Mouse (Mus musculus): ENCODE results near the gene Tmeff2.

Tmeff2 gene

GRCm38 (mm10) chr1:51104698-51105097, 204.3 kb downstream of the Tmeff2 start:
- no peak for DNase-seq (ENCODE audit: low spot score in 2 of 2)

- DNase-seq (ENCODE audit: low spot score in 2 of 2), result no peak
Measured at GRCm38 (mm10) chr1:51106401-51106920, 206.0 kb downstream of the Tmeff2 start.

GRCm38 (mm10) chr1:51107299-51107698, 206.9 kb downstream of the Tmeff2 start:
- no peak for DNase-seq (ENCODE audit: low spot score in 2 of 2)

GRCm38 (mm10) chr1:51114721-51115120, 214.3 kb downstream of the Tmeff2 start:
- no peak for DNase-seq (ENCODE audit: low spot score in 2 of 2)

- peak in 1 of 2 experiments; percentile 71 for DNase-seq (ENCODE audit: low spot score in 2 of 2)
Measured at GRCm38 (mm10) chr1:51115761-51116160, 215.3 kb downstream of the Tmeff2 start.

- DNase-seq (ENCODE audit: low spot score in 2 of 2), result no peak
Measured at GRCm38 (mm10) chr1:51117830-51118229, 217.4 kb downstream of the Tmeff2 start.

- DNase-seq (ENCODE audit: low spot score in 2 of 2), result no peak
Measured at GRCm38 (mm10) chr1:51125671-51126424, 225.4 kb downstream of the Tmeff2 start.

GRCm38 (mm10) chr1:51126425-51126765, 225.9 kb downstream of the Tmeff2 start:
- DNase-seq (ENCODE audit: low spot score in 2 of 2), result no peak

GRCm38 (mm10) chr1:51136792-51137191, 236.3 kb downstream of the Tmeff2 start:
- no peak for DNase-seq (ENCODE audit: low spot score in 2 of 2)

GRCm38 (mm10) chr1:51139605-51140004, 239.2 kb downstream of the Tmeff2 start:
- DNase-seq (ENCODE audit: low spot score in 2 of 2), result no peak

- no peak for DNase-seq (ENCODE audit: low spot score in 2 of 2)
Measured at GRCm38 (mm10) chr1:51141381-51141780, 240.9 kb downstream of the Tmeff2 start.

- no peak for DNase-seq (ENCODE audit: low spot score in 2 of 2)
Measured at GRCm38 (mm10) chr1:51142729-51143128, 242.3 kb downstream of the Tmeff2 start.

GRCm38 (mm10) chr1:51145693-51146092, 245.2 kb downstream of the Tmeff2 start:
- no peak for DNase-seq (ENCODE audit: low spot score in 2 of 2)

- peak in 1 of 2 experiments; percentile 25 for DNase-seq (ENCODE audit: low spot score in 2 of 2)
Measured at GRCm38 (mm10) chr1:51148481-51149137, 248.2 kb downstream of the Tmeff2 start.

GRCm38 (mm10) chr1:51149488-51149887, 249.0 kb downstream of the Tmeff2 start:
- no peak for DNase-seq (ENCODE audit: low spot score in 2 of 2)

- DNase-seq (ENCODE audit: low spot score in 2 of 2), result no peak
Measured at GRCm38 (mm10) chr1:51149890-51150289, 249.4 kb downstream of the Tmeff2 start.

- no peak for DNase-seq (ENCODE audit: low spot score in 2 of 2)
Measured at GRCm38 (mm10) chr1:51152017-51152416, 251.6 kb downstream of the Tmeff2 start.

- DNase-seq (ENCODE audit: low spot score in 2 of 2), result no peak
Measured at GRCm38 (mm10) chr1:51152856-51153255, 252.4 kb downstream of the Tmeff2 start.

- DNase-seq (ENCODE audit: low spot score in 2 of 2), result no peak
Measured at GRCm38 (mm10) chr1:51184276-51184675, 283.8 kb downstream of the Tmeff2 start.

- DNase-seq (ENCODE audit: low spot score in 2 of 2), result no peak
Measured at GRCm38 (mm10) chr1:51189008-51189407, 288.6 kb downstream of the Tmeff2 start.

GRCm38 (mm10) chr1:51191253-51191652, 290.8 kb downstream of the Tmeff2 start:
- no peak for DNase-seq (ENCODE audit: low spot score in 2 of 2)

- peak in 1 of 2 experiments; percentile 28 for DNase-seq (ENCODE audit: low spot score in 2 of 2)
Measured at GRCm38 (mm10) chr1:51191872-51192613, 291.6 kb downstream of the Tmeff2 start.
